Mouse (Mus musculus) forebrain, embryonic 15.5 days (tissue): ENCODE results near the gene Zwilch. TPM values are rescaled to one million over a fixed set of nuclear protein-coding genes. Genes with fewer than 3 reads are reported as not detected.
A peak's percentile ranks its signal among the peaks of the same experiment; 100 is the strongest.
"Not testable (repeated sequence)": the region's sequence is repeated elsewhere in the genome, so short reads cannot be mapped to it uniquely, and the experiment has no call there.

Experiments
- ATAC-seq: fragments of 200-750 bp; cut with Nextera tagmentation; replicated peaks from 2 replicates; pipeline ENCODE4 v1.8.0; 2017; ENCODE audit warnings: mild to moderate bottlenecking, moderate TSS enrichment, moderate library complexity
- H3K27ac ChIP-seq: fragments of 300-500 bp; sonication (generic); replicated peaks from 2 replicates; pipeline ENCODE4 v1.5.1; 2015; ENCODE audit warnings: mild to moderate bottlenecking, inconsistent platforms
- H3K27me3 ChIP-seq: fragments of 300-500 bp; sonication (generic); 2 replicates; pipeline ENCODE4 v1.6.1; 2015; ENCODE audit warnings: inconsistent platforms
- H3K36me3 ChIP-seq: fragments of 300-500 bp; sonication (generic); 2 replicates; pipeline ENCODE4 v1.6.1; 2015; ENCODE audit warnings: mild to moderate bottlenecking, inconsistent platforms
- H3K4me1 ChIP-seq: fragments of 300-500 bp; sonication (generic); 2 replicates; pipeline ENCODE4 v1.6.1; 2015; ENCODE audit warnings: inconsistent platforms
- H3K4me2 ChIP-seq: fragments of 300-500 bp; sonication (generic); replicated peaks from 2 replicates; pipeline ENCODE4 v1.6.1; 2015; ENCODE audit warnings: mild to moderate bottlenecking, inconsistent platforms
- H3K4me3 ChIP-seq: fragments of 300-500 bp; sonication (generic); 2 replicates; pipeline ENCODE4 v1.5.1; 2015; ENCODE audit warnings: mild to moderate bottlenecking, inconsistent platforms
- H3K9ac ChIP-seq: fragments of 300-500 bp; sonication (generic); replicated peaks from 2 replicates; pipeline ENCODE4 v1.6.1; 2015; ENCODE audit warnings: mild to moderate bottlenecking, inconsistent platforms
- H3K9me3 ChIP-seq: fragments of 300-500 bp; sonication (generic); 2 replicates; pipeline ENCODE4 v1.6.1; 2016; ENCODE audit warnings: inconsistent platforms
- WGBS: fragments of 180-500 bp; shearing (Covaris S2); methylation state at CpG from one replicate; pipeline ENCODE4 v1.1.7; 2015; ENCODE audit warnings: mixed read lengths; 5-methylcytosine and 5-hydroxymethylcytosine counted together
- polyA plus RNA-seq: library from polyadenylated mRNA; unstranded; fragments of >200 nt; fragmentation: Nextera tagmentation; extraction: Ambion mirVana; gene quantifications from 2 replicates; pipeline ENCODE4 v1.2.1, GENCODE M21; 2015

The Zwilch gene
- polyA plus RNA-seq, 1 experiment from 2014 or later: 8.8 TPM

- peak overlapping the region; percentile 66 for H3K4me3 ChIP-seq
- H3K27ac ChIP-seq: no peak overlapping the region
- H3K9me3 ChIP-seq: no peaks in the 10 kb centered on the region
- no peaks in the 10 kb centered on the region for H3K27me3 ChIP-seq
- H3K9ac ChIP-seq: 0 out of 2 replicates have a peak overlapping the region, but pooled peaks have one; percentile 73
- H3K4me1 ChIP-seq: peaks cover 37% of the 10 kb centered on the region
- WGBS: 75% methylated on average over 8 of the region's 8 CpGs
- ATAC-seq: no peak
- H3K36me3 ChIP-seq: peaks cover 40% of the 10 kb centered on the region
- H3K4me2 ChIP-seq: peak overlapping the region; percentile 89
These were observed 1.9 kb upstream of the Zwilch start for GRCm38 (mm10) chr9:64174766-64175165.

GRCm38 (mm10) chr9:64174341-64174740 is 1.4 kb upstream of the Zwilch start:
- Histone ChIP-seq H3K27ac (no peak overlapping the region), H3K4me1 (peaks cover 34% of the 10 kb centered on the region), H3K9me3 (no peaks in the 10 kb centered on the region), H3K27me3 (no peaks in the 10 kb centered on the region), H3K9ac (peak overlapping the region; percentile 73), H3K36me3 (peaks cover 40% of the 10 kb centered on the region), H3K4me2 (peak overlapping the region; percentile 89), H3K4me3 (peak overlapping the region; percentile 66)
- no peak for ATAC-seq

- H3K4me2 ChIP-seq: peak overlapping the region; percentile 89
- peak overlapping the region; percentile 66 for H3K4me3 ChIP-seq
- H3K27me3 ChIP-seq: no peaks in the 10 kb centered on the region
- no peak for ATAC-seq
- under 1% methylated on average over 16 of the region's 16 CpGs for WGBS
- peaks cover 32% of the 10 kb centered on the region for H3K4me1 ChIP-seq
- peak overlapping the region; percentile 92 for H3K27ac ChIP-seq
- H3K36me3 ChIP-seq: peaks cover 38% of the 10 kb centered on the region
- no peaks in the 10 kb centered on the region for H3K9me3 ChIP-seq
- H3K9ac ChIP-seq: peak overlapping the region; percentile 73
These were observed 839 bp upstream of the Zwilch start for GRCm38 (mm10) chr9:64173666-64174220.

- Histone ChIP-seq H3K4me2 (peak overlapping the region; percentile 89), H3K4me3 (peak overlapping the region; percentile 66), H3K27ac (peak overlapping the region; percentile 92; the same call in 1 of the 2 replicates), H3K27me3 (no peaks in the 10 kb centered on the region), H3K9ac (peak overlapping the region; percentile 73), H3K36me3 (peaks cover 23% of the 10 kb centered on the region), H3K9me3 (no peaks in the 10 kb centered on the region), H3K4me1 (peaks cover 29% of the 10 kb centered on the region)
- 3% methylated on average over 18 of the region's 18 CpGs for WGBS
- ATAC-seq: peak; percentile 76
These were observed 624 bp downstream of the Zwilch start for GRCm38 (mm10) chr9:64172145-64172815.

GRCm38 (mm10) chr9:64169967-64170366 is 2.9 kb downstream of the Zwilch start:
- not testable (repeated sequence) for H3K4me3 ChIP-seq, H3K9ac ChIP-seq, H3K27me3 ChIP-seq, H3K4me2 ChIP-seq, ATAC-seq, H3K9me3 ChIP-seq, H3K36me3 ChIP-seq, H3K27ac ChIP-seq
- WGBS: 91% methylated on average over 3 of the region's 3 CpGs
- peaks cover 22% of the 10 kb centered on the region for H3K4me1 ChIP-seq

GRCm38 (mm10) chr9:64160471-64160870 is 12.4 kb downstream of the Zwilch start:
- 92% methylated on average over 5 of the region's 5 CpGs for WGBS
- no peak overlapping the region for H3K9ac ChIP-seq
- no peaks in the 10 kb centered on the region for H3K4me1 ChIP-seq
- H3K27me3 ChIP-seq: no peaks in the 10 kb centered on the region
- ATAC-seq: no peak
- H3K36me3 ChIP-seq: peaks cover 9% of the 10 kb centered on the region; the same call in 1 of the 2 replicates
- no peak overlapping the region for H3K4me2 ChIP-seq
- H3K27ac ChIP-seq: no peak overlapping the region
- no peaks in the 10 kb centered on the region for H3K9me3 ChIP-seq
- H3K4me3 ChIP-seq: no peak overlapping the region

GRCm38 (mm10) chr9:64156641-64157040 is 16.3 kb downstream of the Zwilch start:
- H3K36me3 ChIP-seq: 0 out of 2 replicates have a peak, but pooled peaks cover 8% of the 10 kb centered on the region
- WGBS: 95% methylated on average over 1 of the region's 1 CpGs
- no peaks in the 10 kb centered on the region for H3K4me1 ChIP-seq

GRCm38 (mm10) chr9:64139879-64140278 is 33.0 kb downstream of the Zwilch start:
- H3K27ac ChIP-seq: no peak overlapping the region
- peaks cover 5% of the 10 kb centered on the region; the same call in 1 of the 2 replicates for H3K36me3 ChIP-seq
- no peak overlapping the region for H3K9ac ChIP-seq
- H3K4me1 ChIP-seq: no peaks in the 10 kb centered on the region
- H3K4me2 ChIP-seq: no peak overlapping the region
- H3K9me3 ChIP-seq: no peaks in the 10 kb centered on the region
- no peak overlapping the region for H3K4me3 ChIP-seq
- no peaks in the 10 kb centered on the region for H3K27me3 ChIP-seq
- ATAC-seq: no peak
- 94% methylated on average over 9 of the region's 9 CpGs for WGBS

More at GRCm38 (mm10) chr9:64156641-64157040, 16.3 kb downstream of the Zwilch start:
- H3K27me3 ChIP-seq: no peaks in the 10 kb centered on the region
- H3K9me3 ChIP-seq: no peaks in the 10 kb centered on the region
- no peak overlapping the region for H3K9ac ChIP-seq
- H3K4me3 ChIP-seq: no peak overlapping the region
- H3K27ac ChIP-seq: no peak overlapping the region
- H3K4me2 ChIP-seq: no peak overlapping the region
- no peak for ATAC-seq

GRCm38 (mm10) chr9:64138896-64139295 is 34.0 kb downstream of the Zwilch start:
- 7% methylated on average over 6 of the region's 6 CpGs for WGBS
- H3K4me1 ChIP-seq, H3K4me3 ChIP-seq, H3K27ac ChIP-seq, H3K9ac ChIP-seq, ATAC-seq, H3K27me3 ChIP-seq, H3K4me2 ChIP-seq, H3K36me3 ChIP-seq, H3K9me3 ChIP-seq: not testable (repeated sequence)

- H3K36me3 ChIP-seq: no peaks in the 10 kb centered on the region
- H3K9me3 ChIP-seq: no peaks in the 10 kb centered on the region
- no peak overlapping the region for H3K9ac ChIP-seq
- no peak overlapping the region for H3K27ac ChIP-seq
- no peaks in the 10 kb centered on the region for H3K4me1 ChIP-seq
- H3K4me2 ChIP-seq: no peak overlapping the region
- H3K27me3 ChIP-seq: no peaks in the 10 kb centered on the region
- 88% methylated on average over 6 of the region's 6 CpGs for WGBS
- no peak for ATAC-seq
- no peak overlapping the region for H3K4me3 ChIP-seq
These were observed 41.3 kb downstream of the Zwilch start for GRCm38 (mm10) chr9:64131623-64132022.

GRCm38 (mm10) chr9:64126121-64126520 is 46.8 kb downstream of the Zwilch start:
- Histone ChIP-seq H3K27ac (no peak overlapping the region), H3K9ac (no peak overlapping the region), H3K4me2 (no peak overlapping the region), H3K4me1 (no peaks in the 10 kb centered on the region), H3K9me3 (no peaks in the 10 kb centered on the region), H3K36me3 (no peaks in the 10 kb centered on the region), H3K4me3 (no peak overlapping the region), H3K27me3 (no peaks in the 10 kb centered on the region)
- 75% methylated on average over 12 of the region's 12 CpGs for WGBS
- no peak for ATAC-seq

GRCm38 (mm10) chr9:64125307-64125706 is 47.6 kb downstream of the Zwilch start:
- ATAC-seq: no peak
- H3K36me3 ChIP-seq: no peaks in the 10 kb centered on the region
- no peaks in the 10 kb centered on the region for H3K4me1 ChIP-seq
- no peak overlapping the region for H3K4me2 ChIP-seq
- H3K27me3 ChIP-seq: no peaks in the 10 kb centered on the region
- no peak overlapping the region for H3K9ac ChIP-seq
- no peak overlapping the region for H3K4me3 ChIP-seq
- no peaks in the 10 kb centered on the region for H3K9me3 ChIP-seq
- WGBS: 79% methylated on average over 3 of the region's 3 CpGs
- H3K27ac ChIP-seq: no peak overlapping the region
